Mouse (Mus musculus): ENCODE measurements around the gene Ky. TPM values are rescaled to one million over a fixed set of nuclear protein-coding genes. Genes with fewer than 3 reads are reported as not detected.

Gene Ky
- total RNA-seq, 1 experiment from 2014 or later: not detected

- peak; percentile 13 to 18; a peak in 2 of 4 replicates for ATAC-seq (replicated peaks in 1 of 2; ENCODE audit: insufficient read depth in 1 of 2, low FRiP score in 2 of 2, low TSS enrichment in 1 of 2, low read depth in 1 of 2, poor library complexity in 2 of 2, severe bottlenecking in 2 of 2)
Observed at GRCm38 (mm10) chr9:102542540-102542939, 37.0 kb downstream of the Ky start.

- no peak for ATAC-seq (replicated peaks in 1 of 2; ENCODE audit: insufficient read depth in 1 of 2, low FRiP score in 2 of 2, low TSS enrichment in 1 of 2, low read depth in 1 of 2, poor library complexity in 2 of 2, severe bottlenecking in 2 of 2)
Observed at GRCm38 (mm10) chr9:102543761-102544115, 38.2 kb downstream of the Ky start.

GRCm38 (mm10) chr9:102544116-102544772 lies 38.7 kb downstream of the Ky start:
- no peak for ATAC-seq (replicated peaks in 1 of 2; ENCODE audit: insufficient read depth in 1 of 2, low FRiP score in 2 of 2, low TSS enrichment in 1 of 2, low read depth in 1 of 2, poor library complexity in 2 of 2, severe bottlenecking in 2 of 2)

- peak; percentile 42 to 59 for ATAC-seq (replicated peaks in 1 of 2; ENCODE audit: insufficient read depth in 1 of 2, low FRiP score in 2 of 2, low TSS enrichment in 1 of 2, low read depth in 1 of 2, poor library complexity in 2 of 2, severe bottlenecking in 2 of 2)
Observed at GRCm38 (mm10) chr9:102544773-102545366, 39.3 kb downstream of the Ky start.

GRCm38 (mm10) chr9:102545406-102546255 lies 40.1 kb downstream of the Ky start:
- ATAC-seq (replicated peaks in 1 of 2; ENCODE audit: insufficient read depth in 1 of 2, low FRiP score in 2 of 2, low TSS enrichment in 1 of 2, low read depth in 1 of 2, poor library complexity in 2 of 2, severe bottlenecking in 2 of 2): no peak

DNA sequence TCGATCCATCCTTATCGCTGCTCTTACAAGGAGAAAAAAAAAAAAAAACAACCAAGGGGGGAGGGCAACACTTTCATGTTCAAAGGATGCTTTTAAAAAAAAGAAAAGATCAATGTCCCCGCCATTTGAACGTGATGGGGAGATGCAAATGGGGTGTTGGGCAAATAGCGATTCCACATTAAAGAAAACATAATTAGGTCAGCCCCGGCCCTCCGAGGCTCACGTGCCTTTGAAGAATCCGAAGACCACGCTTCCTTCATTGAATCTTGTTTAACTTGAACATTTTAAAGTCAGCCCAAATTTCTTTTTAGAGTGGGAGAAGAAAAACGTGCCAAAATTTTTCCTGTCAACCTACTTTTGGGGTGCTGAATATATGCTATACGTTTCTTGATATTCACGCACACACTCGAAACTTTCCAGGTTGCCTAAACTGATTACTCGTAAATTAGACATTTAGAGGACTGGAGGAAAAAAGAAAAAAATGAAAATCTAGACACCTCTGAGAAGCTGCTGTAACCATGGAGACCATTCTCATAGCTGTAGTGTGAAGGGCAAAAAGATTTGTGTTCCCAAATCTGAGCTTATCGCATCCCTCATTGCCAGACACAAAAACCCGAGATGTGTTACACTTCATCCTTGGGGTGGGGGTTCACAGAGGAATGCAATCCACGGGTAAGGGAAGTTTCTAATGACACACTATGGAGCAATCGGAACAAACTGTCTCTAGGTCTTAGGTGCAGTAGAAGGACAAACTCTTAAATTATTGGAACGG lies 40.9 kb downstream of the Ky start:
- no peak for ATAC-seq (replicated peaks in 1 of 2; ENCODE audit: insufficient read depth in 1 of 2, low FRiP score in 2 of 2, low TSS enrichment in 1 of 2, low read depth in 1 of 2, poor library complexity in 2 of 2, severe bottlenecking in 2 of 2)

DNA sequence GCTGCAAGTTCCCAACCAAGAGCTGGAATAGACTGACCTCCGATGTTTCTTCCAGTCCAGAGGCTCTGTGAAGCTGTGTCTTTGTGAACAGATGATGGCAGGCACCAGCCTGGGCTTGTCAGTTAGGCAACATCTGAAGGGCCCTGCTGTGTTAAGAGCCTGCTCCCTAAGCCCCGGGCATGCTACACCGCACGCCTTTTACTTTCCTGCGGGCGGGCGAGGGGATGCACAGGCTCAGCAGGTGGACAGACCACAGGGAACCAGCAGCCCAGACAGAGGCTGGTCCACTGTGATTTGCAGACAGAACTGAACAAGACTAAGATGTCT lies 41.4 kb downstream of the Ky start:
- no peak for ATAC-seq (replicated peaks in 1 of 2; ENCODE audit: insufficient read depth in 1 of 2, low FRiP score in 2 of 2, low TSS enrichment in 1 of 2, low read depth in 1 of 2, poor library complexity in 2 of 2, severe bottlenecking in 2 of 2)

DNA sequence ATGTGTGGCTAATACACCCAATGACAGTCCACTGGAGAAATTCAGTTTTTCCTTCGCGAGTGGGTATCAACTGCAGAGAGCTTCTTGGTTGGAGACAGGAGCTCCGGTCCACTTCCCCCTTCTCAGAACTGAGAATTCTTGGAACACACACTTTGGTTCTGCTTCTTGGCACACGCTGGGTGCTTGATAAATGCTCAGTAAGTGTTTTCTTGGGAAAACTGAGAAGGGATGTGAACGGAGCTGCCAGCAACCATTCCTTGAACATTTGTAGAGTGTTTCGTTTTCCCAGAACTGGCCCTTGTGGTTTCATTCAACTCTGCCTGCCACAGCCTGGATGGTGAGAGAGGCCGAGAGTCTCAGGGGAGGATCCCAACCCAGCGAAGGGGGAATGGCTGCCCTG lies 43.7 kb downstream of the Ky start:
- ATAC-seq (replicated peaks in 1 of 2; ENCODE audit: insufficient read depth in 1 of 2, low FRiP score in 2 of 2, low TSS enrichment in 1 of 2, low read depth in 1 of 2, poor library complexity in 2 of 2, severe bottlenecking in 2 of 2): no peak

DNA sequence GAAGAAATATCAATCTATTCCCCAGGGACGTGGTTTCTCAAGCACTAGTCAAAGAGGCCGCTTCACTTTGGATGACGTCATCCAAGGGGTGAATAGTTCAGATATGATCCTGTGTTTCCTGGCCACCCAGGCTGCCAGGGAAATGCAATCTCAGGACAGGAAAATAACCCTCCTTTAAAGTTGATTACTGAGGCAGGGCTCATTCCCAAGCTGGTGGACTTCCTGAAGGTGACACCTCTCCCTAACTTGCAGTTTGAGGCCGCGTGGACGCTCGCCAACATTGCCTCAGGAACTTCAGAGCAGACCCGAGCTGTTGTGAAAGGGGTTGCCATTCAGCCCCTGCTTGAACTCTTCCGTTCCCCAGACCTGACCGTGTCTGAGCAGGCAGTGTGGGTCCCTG lies 46.2 kb downstream of the Ky start:
- ATAC-seq (replicated peaks in 1 of 2; ENCODE audit: insufficient read depth in 1 of 2, low FRiP score in 2 of 2, low TSS enrichment in 1 of 2, low read depth in 1 of 2, poor library complexity in 2 of 2, severe bottlenecking in 2 of 2): no peak

DNA sequence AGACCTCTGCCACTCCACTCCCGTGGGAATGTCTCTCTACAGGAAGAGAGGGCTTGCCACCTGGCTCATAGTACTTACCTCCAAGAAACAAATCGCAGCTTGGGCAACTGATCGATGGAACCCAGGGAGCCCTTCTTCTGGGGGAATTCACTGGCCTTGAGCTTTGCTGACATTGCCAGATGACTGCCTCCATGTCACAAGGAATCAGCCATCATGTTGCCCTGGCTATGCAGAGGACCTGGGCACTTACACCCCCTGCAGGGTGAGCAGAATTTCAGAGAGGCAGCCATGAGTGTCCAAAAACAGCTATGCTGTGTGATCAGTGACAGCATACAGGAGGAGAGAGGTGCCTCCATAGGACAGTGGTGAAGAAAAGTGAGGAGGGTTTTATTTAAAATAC lies 48.2 kb downstream of the Ky start:
- ATAC-seq (replicated peaks in 1 of 2; ENCODE audit: insufficient read depth in 1 of 2, low FRiP score in 2 of 2, low TSS enrichment in 1 of 2, low read depth in 1 of 2, poor library complexity in 2 of 2, severe bottlenecking in 2 of 2): no peak

GRCm38 (mm10) chr9:102558463-102558862 lies 52.9 kb downstream of the Ky start:
- ATAC-seq (replicated peaks in 1 of 2; ENCODE audit: insufficient read depth in 1 of 2, low FRiP score in 2 of 2, low TSS enrichment in 1 of 2, low read depth in 1 of 2, poor library complexity in 2 of 2, severe bottlenecking in 2 of 2): no peak

DNA sequence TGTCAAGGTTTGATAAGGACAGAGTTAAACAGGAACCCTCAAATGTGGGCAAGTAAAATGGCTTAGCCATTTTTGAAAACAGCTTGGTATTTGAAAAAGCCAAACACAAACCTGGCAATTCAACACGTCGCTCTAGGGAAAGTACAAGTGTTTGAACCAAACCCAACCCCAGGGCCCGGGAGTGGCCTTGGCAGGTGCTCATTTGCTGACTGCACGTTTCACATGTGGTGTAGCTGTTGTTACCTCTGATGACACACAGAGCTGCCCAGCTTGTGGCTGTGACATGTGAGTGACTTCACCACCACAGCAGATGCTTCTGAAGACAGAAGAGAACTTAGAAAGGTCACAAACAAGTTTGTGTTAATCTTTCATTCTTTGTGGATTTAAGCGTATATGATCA lies 67.3 kb downstream of the Ky start:
- ATAC-seq (replicated peaks in 1 of 2; ENCODE audit: insufficient read depth in 1 of 2, low FRiP score in 2 of 2, low TSS enrichment in 1 of 2, low read depth in 1 of 2, poor library complexity in 2 of 2, severe bottlenecking in 2 of 2): no peak

- peak; percentile 49 to 78; a peak in 3 of 4 replicates for ATAC-seq (replicated peaks in 1 of 2; ENCODE audit: insufficient read depth in 1 of 2, low FRiP score in 2 of 2, low TSS enrichment in 1 of 2, low read depth in 1 of 2, poor library complexity in 2 of 2, severe bottlenecking in 2 of 2)
Observed at GRCm38 (mm10) chr9:102577480-102577879, 71.9 kb downstream of the Ky start.

GRCm38 (mm10) chr9:102581921-102582469 lies 76.4 kb downstream of the Ky start:
- no peak for ATAC-seq (replicated peaks in 1 of 2; ENCODE audit: insufficient read depth in 1 of 2, low FRiP score in 2 of 2, low TSS enrichment in 1 of 2, low read depth in 1 of 2, poor library complexity in 2 of 2, severe bottlenecking in 2 of 2)

DNA sequence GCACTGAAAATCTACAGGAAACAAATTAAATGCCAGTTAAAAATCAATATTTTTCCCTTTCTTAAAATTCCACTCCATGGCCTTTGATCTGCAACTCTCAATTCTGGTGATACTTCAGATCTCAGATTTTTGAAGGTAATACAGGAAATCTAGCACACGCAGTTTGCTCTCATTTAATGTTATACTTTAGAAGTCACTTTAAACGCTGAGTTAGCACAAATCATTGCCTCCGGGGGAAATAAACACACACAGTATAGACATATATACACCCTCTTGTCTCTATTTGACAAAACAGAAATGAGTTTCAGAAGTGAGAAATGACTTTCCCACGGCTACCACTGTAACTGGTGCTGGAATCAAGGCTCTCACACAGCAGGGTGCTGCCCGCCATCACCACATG lies 81.8 kb downstream of the Ky start:
- no peak for ATAC-seq (replicated peaks in 1 of 2; ENCODE audit: insufficient read depth in 1 of 2, low FRiP score in 2 of 2, low TSS enrichment in 1 of 2, low read depth in 1 of 2, poor library complexity in 2 of 2, severe bottlenecking in 2 of 2)

DNA sequence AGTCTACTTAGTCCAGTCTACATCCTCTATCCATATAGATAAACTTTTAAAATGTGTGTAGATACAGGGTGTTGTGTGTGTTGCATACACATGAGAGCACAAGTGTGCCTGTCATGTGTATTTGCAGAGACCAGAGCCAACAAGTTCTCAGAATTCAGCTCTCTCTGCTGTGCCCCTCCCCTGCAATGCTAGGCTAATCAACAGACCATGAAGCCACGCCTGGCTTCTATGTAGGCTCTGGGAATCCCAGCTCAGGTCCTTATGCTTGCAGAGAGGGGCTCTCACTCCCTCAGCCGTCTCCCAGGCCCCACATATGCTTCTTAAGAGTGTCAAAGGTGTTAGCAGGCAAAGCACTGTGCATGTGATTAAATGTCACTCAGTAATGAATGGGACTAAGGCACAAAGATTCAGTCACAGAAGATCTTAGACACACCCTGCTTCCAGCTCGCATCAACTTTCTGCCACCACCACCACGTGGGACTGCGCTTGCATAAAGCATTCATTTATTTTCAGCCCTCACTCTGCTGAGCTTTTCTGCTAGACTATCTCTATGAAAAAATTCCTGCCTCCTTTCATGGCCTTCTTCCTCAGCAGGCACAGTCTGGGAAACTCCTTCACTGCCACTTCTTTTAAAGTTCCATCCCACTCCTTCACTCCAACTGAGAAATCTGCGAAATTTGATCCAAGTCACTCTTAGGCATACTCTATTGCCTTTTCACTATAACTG lies 89.3 kb downstream of the Ky start:
- no peak for ATAC-seq (replicated peaks in 1 of 2; ENCODE audit: insufficient read depth in 1 of 2, low FRiP score in 2 of 2, low TSS enrichment in 1 of 2, low read depth in 1 of 2, poor library complexity in 2 of 2, severe bottlenecking in 2 of 2)

All from hematopoietic stem cell, adult 5-6 weeks (primary cell).